Mouse (Mus musculus) thymus, postnatal 36 days (tissue): Measurements from ENCODE around the gene Zc3hav1.
A peak's percentile ranks its signal among the peaks of the same experiment; 100 is the strongest.

Experiments
- DNase-seq, 2 experiments: peaks; one replicate each; pipeline ENCODE4 v3.0.0; 2022; ENCODE audit warnings: mixed read lengths in 2 of 2

Gene Zc3hav1

GRCm38 (mm10) chr6:38351930-38352329 lies 2.5 kb downstream of the Zc3hav1 start:
- DNase-seq = no peak

DNA sequence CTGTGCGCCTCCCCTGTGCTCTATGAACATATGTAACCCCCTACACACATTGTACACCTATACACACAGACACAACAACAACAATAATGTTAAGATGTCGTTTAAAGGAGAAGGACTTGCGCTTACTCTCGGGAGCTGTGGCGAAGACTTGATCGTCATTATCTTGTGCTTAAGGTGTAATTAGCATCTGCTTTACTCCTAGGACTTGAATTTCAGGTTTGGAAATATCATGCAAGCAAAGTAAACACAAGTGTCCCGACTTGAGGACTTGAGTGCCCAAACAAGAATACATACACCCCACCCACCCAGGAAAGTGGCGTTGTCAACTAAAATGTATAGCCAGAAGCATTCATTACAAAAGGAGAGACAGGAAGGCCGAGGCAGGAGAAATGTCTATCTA lies 4.6 kb downstream of the Zc3hav1 start:
- DNase-seq = no peak

- DNase-seq = no peak
Observed at GRCm38 (mm10) chr6:38348811-38349453, 5.5 kb downstream of the Zc3hav1 start.

DNA sequence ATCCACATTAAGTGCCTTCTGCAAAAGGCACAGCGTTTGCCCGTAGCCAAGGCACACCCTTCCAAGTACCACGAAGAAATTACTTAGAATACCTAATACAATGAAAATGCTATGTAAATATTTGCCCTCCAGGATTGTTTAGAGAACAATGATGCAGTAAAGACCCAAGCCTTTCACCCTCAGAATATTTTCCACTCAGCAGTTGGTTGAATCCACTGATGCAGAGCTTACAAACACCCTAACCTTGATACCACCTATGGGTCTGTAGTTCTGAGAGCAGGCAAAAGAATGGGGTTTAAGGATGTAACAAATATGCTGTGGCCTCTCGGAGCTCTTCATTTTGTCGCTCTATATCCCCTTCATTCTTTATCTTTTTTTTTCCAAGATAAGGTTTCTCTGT lies 6.5 kb downstream of the Zc3hav1 start:
- DNase-seq = no peak

DNA sequence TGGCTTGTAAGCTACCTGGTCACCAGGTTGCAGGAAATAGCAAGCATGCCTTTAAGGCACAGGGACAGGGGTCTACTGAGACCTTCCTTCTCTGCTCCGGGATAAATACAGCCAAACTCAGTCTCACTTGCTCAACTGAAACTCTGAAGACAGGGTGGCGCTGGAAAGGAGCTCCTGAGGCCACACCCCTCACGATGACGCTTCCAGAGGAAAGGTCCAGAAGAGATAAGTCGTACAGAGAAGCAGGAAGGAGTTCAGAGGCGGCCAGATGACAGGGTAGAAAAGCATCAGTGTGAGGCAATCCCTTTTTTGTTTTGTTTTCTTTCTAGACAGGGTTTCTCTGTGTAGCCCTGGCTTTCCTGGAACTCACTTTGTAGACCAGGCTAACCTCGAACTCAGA lies 8.6 kb downstream of the Zc3hav1 start:
- DNase-seq = peak in 1 of 2 experiments; percentile 52

DNA sequence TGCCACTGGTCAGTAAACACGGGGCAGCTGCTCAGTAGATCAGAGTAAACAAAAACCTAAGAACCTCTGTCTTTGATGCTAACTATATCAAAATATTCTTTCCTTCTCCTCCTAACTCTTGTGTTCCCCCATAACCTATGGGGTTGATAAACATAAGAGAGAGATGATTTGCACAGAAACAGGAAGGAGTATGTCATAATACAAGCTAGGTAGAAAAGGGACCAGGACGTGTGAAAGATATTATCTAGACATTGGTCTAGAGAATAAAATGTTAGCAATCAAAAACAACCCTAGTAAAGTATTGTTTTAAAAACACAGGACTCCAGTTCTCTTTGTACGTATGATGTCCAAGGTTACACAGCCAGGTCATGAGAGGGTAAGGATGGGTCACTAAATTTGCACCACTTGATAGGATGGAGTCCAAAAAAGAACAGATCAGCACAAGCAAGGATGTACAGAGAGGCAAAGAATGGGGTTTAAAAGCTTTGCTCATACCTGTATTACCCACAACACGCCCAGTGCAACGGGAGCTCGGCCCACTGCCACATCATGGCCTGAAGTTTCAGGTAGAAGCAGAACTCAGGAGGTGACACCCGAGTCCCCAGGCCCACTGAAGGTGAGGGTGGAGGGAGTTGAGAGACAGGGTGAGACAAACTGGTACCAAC lies 10.3 kb downstream of the Zc3hav1 start:
- no peak for DNase-seq

DNA sequence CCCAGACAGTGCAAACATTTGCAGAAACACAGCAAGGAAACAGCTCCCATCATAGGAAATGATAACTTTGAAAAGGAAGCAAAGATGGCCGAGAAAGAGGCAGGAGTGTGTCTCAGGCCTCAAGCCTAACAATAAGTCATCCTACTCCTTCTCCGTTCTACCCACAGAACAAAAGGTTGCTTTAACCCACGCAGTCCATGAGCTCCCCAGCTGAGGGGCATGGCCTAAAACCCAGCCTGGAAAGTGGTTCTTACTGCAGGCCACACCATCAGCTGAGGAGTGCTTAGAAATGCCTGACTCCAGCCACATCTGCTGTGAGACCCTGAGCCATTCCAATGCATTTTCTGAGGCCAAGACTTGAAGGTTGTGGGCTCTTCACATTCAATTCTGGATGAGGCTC lies 10.8 kb downstream of the Zc3hav1 start:
- no peak for DNase-seq

DNA sequence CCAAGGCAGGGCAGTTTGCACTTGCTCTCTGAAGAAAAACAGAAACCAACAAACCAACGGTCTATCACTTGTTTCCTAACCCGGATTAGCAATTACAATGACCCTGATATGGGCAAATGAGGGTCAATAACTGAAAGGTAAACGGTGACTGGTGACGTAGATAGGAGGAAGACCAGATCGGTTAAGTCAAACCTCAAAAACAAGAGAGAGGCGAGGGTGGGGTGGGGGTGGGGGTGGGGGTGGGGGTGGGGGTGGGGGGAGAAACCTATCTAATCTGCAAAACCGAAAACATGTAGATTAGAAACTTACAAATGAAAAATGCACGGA lies 11.8 kb downstream of the Zc3hav1 start:
- no peak for DNase-seq

- no peak for DNase-seq
Observed at GRCm38 (mm10) chr6:38341751-38342665, 12.4 kb downstream of the Zc3hav1 start.

- DNase-seq = no peak
Observed at GRCm38 (mm10) chr6:38339078-38339477, 15.3 kb downstream of the Zc3hav1 start.

DNA sequence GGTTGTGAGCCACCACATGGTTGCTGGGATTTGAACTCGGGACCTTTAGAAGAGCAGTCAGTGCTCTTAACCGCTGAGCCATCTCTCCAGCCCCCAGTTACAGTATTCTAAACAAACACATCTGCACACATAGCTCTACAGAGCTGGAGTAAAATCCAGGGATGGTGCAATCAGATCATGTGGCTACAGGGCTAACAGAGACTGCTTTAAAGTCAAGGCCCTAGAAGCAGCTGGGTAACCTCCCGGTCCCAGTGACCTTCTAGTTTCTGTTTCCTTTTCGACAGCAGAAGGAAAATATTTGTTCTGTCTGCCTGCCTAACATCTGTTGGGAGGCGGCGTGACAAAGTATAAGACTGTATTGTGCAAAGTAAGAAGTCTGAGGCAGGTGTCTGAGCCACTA lies 16.5 kb downstream of the Zc3hav1 start:
- no peak for DNase-seq

DNA sequence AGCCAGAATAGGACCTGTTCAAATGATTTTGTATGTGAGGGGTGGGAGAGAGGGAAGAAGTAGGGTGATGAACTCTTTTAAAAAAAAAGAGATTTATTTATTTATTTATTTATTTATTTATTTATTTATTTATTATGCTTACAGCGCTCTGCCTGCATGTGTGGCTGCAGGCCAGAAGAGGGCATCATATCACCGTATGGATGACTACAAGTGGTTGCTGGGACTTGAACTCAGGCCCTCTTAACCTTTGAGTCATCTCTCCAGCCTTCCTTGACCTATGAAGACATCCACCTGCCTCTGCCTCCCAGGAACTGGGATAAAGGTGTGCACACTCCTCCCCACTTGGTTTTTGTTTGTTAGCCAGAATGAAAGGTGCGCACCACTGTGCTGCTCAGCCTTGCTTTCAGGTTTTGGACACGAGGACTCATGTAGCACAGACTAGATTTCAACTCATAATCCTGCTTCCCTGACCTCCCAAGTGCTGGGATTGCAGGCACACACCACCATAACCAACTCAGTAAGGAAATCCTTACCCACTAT lies 17.2 kb downstream of the Zc3hav1 start:
- no peak for DNase-seq

DNA sequence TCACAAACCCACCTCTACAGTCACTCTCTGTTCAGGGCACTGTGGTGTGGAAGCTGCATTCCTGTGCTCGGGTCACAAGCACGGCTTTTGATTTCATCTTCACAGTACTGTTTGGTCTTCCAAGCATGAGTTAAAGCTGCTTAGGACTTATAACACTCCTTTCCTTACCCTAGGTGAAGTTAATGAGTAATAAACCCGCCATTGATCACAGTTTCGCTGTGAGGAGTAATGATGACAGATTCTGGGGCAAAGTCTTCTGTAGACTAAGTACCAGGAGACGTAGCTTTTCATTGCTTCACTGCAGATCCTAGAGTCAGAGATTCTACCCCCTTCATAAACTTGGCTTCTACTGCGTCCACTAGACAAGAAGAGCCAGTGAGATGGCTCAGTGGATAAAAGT lies 19.1 kb downstream of the Zc3hav1 start:
- no peak for DNase-seq

DNA sequence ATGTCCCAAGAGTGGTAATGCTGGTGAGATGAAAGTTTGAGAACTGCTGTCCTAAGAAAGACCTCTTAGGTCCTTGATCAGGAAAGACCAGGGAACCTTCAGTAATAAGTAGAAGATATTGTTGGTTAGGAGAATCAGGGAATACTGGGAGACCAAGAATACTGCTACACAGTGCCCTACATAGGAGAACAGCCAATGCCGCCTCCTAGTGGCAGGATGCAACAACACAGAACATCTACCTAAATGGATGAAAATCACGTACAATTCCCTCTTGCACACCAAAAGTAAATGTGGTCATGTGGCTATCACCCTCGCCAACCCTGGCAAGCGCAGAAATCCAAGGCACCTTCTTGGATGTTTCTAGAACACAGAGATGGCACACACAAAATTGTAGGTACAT lies 27.8 kb downstream of the Zc3hav1 start:
- DNase-seq = peak in 1 of 2 experiments; percentile 16

GRCm38 (mm10) chr6:38320621-38321020 lies 33.8 kb downstream of the Zc3hav1 start:
- no peak for DNase-seq

- peak; percentile 22 to 35 for DNase-seq
Observed at GRCm38 (mm10) chr6:38316050-38316449, 38.4 kb downstream of the Zc3hav1 start.

DNA sequence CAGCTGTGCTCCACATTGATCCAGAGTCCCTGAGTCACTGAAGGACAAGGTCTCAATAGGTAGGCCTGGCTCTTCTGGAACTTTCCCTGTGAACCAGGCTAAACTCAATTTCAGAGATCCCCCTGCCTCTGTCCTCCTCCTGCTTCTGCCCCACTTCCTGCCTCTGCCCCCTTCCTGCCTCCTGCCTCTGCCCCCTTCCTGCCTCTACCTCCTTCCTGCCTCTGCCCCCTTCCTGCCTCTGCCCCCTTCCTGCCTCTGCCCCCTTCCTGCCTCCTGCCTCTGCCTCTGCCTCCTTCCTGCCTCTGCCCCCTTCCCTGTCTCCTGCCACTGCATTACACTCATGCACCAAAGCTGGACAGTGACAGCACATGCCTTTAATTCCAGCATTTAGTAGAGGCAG lies 44.7 kb downstream of the Zc3hav1 start:
- peak; percentile 62 to 74 for DNase-seq

GRCm38 (mm10) chr6:38304981-38305380 lies 49.4 kb downstream of the Zc3hav1 start:
- DNase-seq = peak; percentile 19 to 28

- DNase-seq = peak; percentile 67 to 73
Observed at GRCm38 (mm10) chr6:38298761-38299401, 55.5 kb downstream of the Zc3hav1 start, which contains the start of gene Zc3hav1l. Gene Zc3hav1l (minus strand): TSS chr6:38299259.

- peak in 1 of 2 experiments; percentile 10 for DNase-seq
Observed at GRCm38 (mm10) chr6:38298246-38298635, 56.2 kb downstream of the Zc3hav1 start.

GRCm38 (mm10) chr6:38297580-38298245 lies 56.7 kb downstream of the Zc3hav1 start:
- DNase-seq = no peak

GRCm38 (mm10) chr6:38293708-38294107 lies 60.7 kb downstream of the Zc3hav1 start:
- DNase-seq = no peak
